Mouse (Mus musculus) thymus, postnatal 0 days (tissue): ENCODE data around the gene Cactin. TPM values are rescaled to one million over a fixed set of nuclear protein-coding genes. Genes with fewer than 3 reads are reported as not detected.

ENCODE experiments used
- DNase-seq: peaks from one replicate; pipeline ENCODE4 v3.0.0-alpha.2; 2015; ENCODE audit warnings: low spot score
- polyA plus RNA-seq: library from polyadenylated mRNA; unstranded; fragments of >200 nt; fragmentation: Nextera tagmentation; extraction: Ambion mirVana; gene quantifications from 2 replicates; pipeline ENCODE4 v1.2.1, GENCODE M21; 2015

The Cactin gene
- polyA plus RNA-seq, 1 experiment from 2014 or later, result 45.8 TPM

DNA sequence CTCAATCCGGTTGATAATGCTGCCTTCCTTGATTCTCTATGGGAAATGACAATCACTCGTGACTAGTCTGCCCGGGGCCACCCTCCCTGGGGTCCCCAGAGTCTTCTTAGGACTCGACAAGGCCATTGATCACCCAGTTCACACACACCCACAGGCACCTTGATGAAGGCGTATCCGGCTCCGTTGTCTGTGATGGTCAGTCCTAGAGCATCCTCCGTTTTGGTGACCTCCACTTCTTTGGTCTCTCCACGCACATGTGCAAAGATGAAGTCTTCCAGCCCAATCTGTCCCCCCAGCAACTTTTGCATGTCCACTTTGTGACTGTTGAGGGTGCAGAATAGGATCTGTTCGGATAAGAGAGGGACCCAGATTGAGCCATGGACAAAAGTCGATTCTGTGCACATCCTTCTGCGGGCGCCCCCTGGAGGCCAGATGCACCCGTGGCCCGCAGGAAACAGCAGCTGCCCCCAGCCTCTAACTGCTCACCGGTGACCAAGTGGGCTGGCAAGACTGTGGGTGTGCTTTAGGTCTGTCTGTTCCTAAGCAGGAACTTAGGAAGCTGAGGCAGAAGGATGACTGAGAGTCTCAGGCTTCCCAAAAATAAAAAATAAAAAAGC is 20.5 kb downstream of the Cactin start:
- DNase-seq, result peak; percentile 73

DNA sequence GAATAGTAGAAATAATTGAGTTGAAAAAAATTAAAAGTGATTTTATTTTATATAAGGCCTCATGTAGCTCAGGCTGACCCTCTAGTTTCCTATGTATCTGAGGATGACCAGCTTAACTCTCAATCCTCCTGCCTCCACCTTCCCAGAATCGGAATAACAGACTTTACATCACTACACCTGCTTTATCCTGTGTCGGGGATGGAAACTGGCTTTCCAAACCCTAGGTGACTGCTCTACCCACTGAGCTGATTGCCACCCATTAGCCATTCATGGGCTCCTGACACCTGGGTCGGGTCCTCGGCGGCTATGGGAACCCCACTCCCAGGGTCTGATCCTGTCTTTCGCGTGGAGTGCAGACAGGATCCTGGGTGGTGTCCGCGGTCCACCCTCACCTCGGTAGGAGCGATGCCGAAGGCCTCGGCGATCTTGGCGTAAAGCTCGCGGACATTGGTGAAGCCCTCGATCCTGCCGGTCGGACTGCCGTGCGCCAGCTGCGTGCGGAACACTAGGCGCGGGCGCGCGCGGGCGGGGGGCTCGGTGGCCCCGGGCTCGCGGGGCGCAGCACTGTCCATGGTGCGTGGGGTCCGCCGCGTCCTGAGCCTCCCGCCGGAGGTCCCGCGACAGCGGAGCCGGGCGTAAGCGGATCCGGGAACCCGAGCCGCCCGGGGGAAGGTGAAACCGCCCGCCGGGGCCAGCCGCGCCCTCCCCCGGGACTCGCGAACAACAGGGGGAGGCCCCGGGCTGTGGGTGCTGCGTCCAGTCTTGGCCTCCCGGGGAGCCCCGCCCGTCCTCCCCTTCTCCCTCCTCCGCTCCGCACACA is 22.0 kb downstream of the Cactin start, which contains the start of gene Gipc3:
Gipc3 (minus strand) TSS at position 581 of the 820 bp plus-strand sequence.
- no peak for DNase-seq

DNA sequence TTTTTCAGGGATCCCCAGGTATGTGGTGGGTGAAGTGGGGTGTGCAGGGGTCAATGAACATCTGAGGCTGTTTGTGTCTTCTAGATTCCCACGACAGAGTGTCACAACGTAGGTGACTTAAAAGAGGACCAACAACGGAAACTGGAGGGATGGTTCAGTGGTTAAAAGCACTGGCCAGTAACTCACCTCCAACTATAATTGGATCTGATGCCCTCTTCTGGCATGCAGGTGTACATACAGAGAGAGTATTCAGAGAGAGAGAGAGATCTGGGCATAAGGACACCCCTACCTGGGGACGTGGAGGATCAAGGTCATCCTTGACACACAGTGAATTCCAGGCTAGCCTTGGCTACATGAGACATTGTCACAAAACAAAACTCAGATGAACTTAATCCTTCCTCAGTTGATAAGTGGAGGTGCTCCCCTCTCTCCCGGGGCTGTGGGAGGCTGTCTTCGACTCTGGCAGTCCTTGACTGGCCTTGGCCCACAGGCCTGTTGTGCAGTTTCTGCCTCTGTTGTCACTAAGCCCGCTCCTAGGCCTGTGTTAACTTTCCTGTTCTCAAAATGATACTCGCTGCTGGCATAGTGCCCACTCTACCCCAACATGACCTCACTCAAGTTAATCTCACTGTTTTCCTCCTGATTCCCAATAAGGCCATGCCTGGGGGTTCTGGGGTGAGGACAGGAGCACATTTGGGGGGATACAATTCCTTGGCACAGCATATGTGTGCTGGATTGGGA is 23.7 kb downstream of the Cactin start:
- DNase-seq, result peak; percentile 39

GRCm38 (mm10) chr10:81345162-81345534 is 24.2 kb downstream of the Cactin start:
- DNase-seq, result no peak

- DNase-seq, result peak; percentile 34
These were observed 25.7 kb downstream of the Cactin start for GRCm38 (mm10) chr10:81346453-81347067.

GRCm38 (mm10) chr10:81349146-81349545 is 28.2 kb downstream of the Cactin start:
- DNase-seq, result peak; percentile 43

GRCm38 (mm10) chr10:81349961-81350350 is 29.1 kb downstream of the Cactin start:
- DNase-seq, result no peak

GRCm38 (mm10) chr10:81350351-81351063 is 29.6 kb downstream of the Cactin start, which contains the start of gene Hmg20b:
TSS of gene Hmg20b (minus strand) at chr10:81350480.
- peak; percentile 99 for DNase-seq

DNA sequence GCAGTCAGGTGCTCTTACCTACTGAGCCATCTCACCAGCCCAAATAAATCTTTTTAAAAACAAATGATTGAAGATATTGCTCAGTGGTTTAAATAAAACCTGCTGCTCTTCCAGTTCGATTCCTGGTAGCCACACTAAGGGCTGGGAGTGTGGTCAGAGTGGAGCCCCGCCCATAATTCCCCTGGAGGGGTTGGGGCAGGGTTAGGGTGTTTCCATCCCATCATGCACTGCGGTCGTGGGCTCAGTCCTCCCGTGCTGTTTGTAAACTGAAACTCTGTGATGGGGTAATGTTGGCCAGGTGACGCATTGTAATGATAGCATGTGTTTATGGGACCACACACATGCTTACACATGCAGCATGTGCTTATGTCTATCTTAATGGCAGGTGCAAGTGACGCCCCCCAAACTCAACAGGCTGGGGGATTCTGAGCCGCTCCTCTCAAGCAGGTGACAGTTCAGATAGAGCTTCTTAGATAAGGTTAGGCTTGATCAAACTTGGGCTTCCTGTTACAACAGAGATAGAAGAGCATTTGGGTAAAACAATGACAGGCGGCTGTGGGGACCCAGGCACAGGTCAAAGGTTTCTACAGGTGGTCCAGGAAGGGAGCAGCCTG is 30.9 kb downstream of the Cactin start:
- DNase-seq, result peak; percentile 74

DNA sequence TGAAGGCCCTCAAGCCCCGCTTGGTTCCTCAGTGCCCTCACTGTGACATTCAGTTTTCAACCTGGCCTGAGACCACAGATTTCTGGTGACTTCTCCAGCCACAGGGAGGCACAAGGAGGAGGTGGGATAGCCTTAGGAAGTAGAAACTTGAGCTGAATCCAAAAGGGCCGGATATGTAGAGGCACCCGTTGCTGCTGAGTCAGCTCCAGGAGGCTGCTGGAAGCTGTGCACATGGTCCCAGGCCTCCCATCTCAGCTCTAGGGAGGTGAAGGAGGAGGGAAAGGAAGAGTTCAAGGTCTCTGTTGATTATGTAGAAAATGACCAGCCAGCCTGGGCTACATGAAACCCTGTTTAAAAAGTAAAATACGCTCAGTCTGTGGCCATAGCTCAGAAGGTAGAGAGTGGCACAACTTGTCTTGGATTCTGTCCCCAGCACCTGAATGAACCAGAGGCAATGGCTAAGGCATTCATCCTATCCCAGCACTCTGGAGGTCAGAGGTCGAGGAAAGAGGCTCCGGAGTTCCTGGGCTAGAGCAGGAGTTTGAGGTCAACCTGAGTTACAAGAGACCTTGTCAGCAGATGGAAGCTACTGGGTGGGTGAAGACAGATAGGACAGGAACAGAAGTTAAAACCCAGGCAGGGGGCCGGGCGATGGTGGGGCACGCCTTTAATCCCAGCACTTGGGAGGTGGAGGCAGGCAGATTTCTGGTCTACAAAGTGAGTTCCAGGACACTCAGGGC is 34.0 kb downstream of the Cactin start:
- no peak for DNase-seq

- DNase-seq, result no peak
These were observed 34.6 kb downstream of the Cactin start for GRCm38 (mm10) chr10:81355533-81355932.

GRCm38 (mm10) chr10:81356352-81356990 is 35.6 kb downstream of the Cactin start:
- no peak for DNase-seq

GRCm38 (mm10) chr10:81356991-81357844 is 36.3 kb downstream of the Cactin start, which contains the start of gene Mfsd12:
TSS of gene Mfsd12 (plus strand) at chr10:81357491.
- peak; percentile 93 for DNase-seq

DNA sequence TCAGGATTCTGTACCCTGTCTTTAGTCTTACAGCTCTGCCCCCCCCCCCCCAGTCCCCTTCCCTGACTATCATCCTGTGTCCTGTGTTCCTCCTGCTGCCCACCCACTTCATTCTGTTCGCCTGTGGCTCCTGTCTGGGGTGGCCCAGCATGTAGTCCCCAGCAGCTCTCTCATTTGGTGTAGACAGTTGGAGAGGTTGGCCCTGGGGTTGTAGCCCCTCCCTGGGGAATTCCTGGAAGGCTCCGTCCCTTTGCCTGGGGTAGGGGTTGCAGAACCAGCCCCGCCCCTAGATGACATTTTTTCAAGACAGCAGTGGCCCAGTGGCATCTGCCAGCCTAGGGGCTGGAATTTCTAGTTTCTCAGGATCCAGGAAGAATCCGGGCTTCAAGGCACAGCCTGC is 37.3 kb downstream of the Cactin start:
- no peak for DNase-seq

GRCm38 (mm10) chr10:81358841-81359240 is 37.9 kb downstream of the Cactin start:
- DNase-seq, result no peak

DNA sequence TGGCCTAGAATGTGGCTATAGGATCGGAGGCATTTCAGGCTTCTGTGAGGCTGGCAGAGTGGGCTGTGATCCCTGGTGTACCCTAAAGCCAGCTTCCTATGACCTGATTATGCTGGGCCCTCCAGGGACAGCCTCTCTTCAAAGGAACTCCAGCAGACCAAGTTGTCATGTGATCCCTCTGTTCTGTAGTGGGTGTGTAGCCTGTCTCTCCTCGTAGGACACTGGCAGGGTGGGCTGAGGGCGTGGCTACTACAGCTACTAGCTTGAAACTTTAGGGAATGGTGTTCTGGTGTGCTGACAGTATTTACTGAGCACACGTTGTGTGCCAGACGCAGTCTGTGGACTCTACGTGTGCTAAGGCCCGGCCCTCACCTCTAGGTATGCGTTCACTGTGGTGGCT is 39.8 kb downstream of the Cactin start:
- no peak for DNase-seq

DNA sequence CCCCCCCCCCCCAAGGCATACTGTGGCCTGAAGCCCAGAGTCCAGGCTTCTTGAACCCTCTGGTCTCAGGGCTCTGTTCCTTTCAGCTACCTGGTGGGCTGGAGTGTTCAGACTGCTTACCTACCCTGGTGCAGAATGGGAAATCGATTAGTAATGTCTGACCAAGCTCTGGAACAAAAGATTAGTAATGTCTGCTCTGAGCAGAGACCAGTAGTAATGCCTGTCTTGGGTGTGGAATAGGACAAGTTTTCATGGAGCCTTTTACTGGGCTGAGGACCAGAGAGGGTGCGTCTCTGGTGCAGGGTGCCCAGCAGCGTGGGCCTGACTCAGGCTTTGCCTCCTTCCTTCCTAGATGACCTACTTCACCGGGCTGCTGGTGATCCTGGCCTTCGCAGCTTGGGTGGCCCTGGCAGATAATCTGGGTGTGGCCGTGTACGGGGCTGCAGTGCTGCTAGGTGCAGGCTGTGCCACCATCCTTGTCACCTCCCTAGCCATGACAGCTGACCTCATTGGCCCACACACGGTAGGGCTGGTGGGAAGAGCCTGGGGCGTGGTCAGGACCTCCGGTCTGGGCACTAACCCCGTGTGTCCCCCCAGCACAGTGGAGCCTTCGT is 41.5 kb downstream of the Cactin start:
- no peak for DNase-seq
